Mouse (Mus musculus) liver, embryonic 14.5 days (tissue): Measurements from ENCODE around the gene Sp9.

ENCODE experiments used
- CTCF ChIP-seq: IDR thresholded peaks from 2 replicates; pipeline ENCODE4 v1.5.1; 2016; ENCODE audit warnings: antibody characterized with exemption, low read depth, control low read depth
- EP300 ChIP-seq: IDR thresholded peaks from 2 replicates; pipeline ENCODE4 v1.6.1; 2016; ENCODE audit warnings: antibody characterized with exemption, low read depth

GRCm38 (mm10) chr2:73276141-73276571, 4.4 kb downstream of the Sp9 start:
- TF ChIP-seq CTCF = no peak
- no peak for TF ChIP-seq EP300
